Mouse (Mus musculus) T-helper 1 cell (primary cell): ENCODE measurements around the gene Gmps.

ENCODE experiments used
- in situ Hi-C: fragments of 300-600 bp; cut with MboI, MseI; formaldehyde crosslinking; loops from one replicate; pipeline ENCODE4 v1.15.1; 2025; ENCODE audit warnings: high pct_unique_total_duplicates

Gene Gmps

GRCm38 (mm10) chr3:64039818-64040784, 64.2 kb downstream of the Gmps start:
- in situ Hi-C loops: loop anchor here (25.0 kb wide), 1 partner anchor 478 kb away; no protein-coding TSS in a partner anchor
